Mouse (Mus musculus) embryo, embryonic 10.5 days (tissue): ENCODE data around the gene Abcd2.

Experiments used
- DNase-seq: peaks from one replicate; pipeline ENCODE4 v3.0.0-alpha.2; 2015; ENCODE audit warnings: low spot score

Abcd2 gene

GRCm38 (mm10) chr15:91191412-91192222 is at the start of gene Abcd2:
Abcd2 (minus strand) TSS chr15:91191799.
- peak; percentile 93 for DNase-seq

- DNase-seq = no peak
Measured at GRCm38 (mm10) chr15:91240683-91241335, 49.2 kb upstream of the Abcd2 start.

- no peak for DNase-seq
Measured at GRCm38 (mm10) chr15:91237294-91237693, 45.7 kb upstream of the Abcd2 start.

- DNase-seq = no peak
Measured at GRCm38 (mm10) chr15:91206518-91206917, 14.9 kb upstream of the Abcd2 start.

- DNase-seq = no peak
Measured at GRCm38 (mm10) chr15:91203521-91203920, 11.9 kb upstream of the Abcd2 start.

- no peak for DNase-seq
Measured at GRCm38 (mm10) chr15:91202486-91202885, 10.9 kb upstream of the Abcd2 start.

- no peak for DNase-seq
Measured at GRCm38 (mm10) chr15:91200833-91201232, 9.2 kb upstream of the Abcd2 start.

GRCm38 (mm10) chr15:91199256-91199905 is 7.8 kb upstream of the Abcd2 start, which contains the start of gene CN725425:
CN725425 (plus strand) TSS chr15:91199494.
- DNase-seq = no peak

GRCm38 (mm10) chr15:91192223-91192598 is 612 bp upstream of the Abcd2 start:
- DNase-seq = no peak

- peak; percentile 30 for DNase-seq
Measured at GRCm38 (mm10) chr15:91190519-91191207, 936 bp downstream of the Abcd2 start.

GRCm38 (mm10) chr15:91190026-91190425 is 1.6 kb downstream of the Abcd2 start:
- peak; percentile 63 for DNase-seq

- no peak for DNase-seq
Measured at GRCm38 (mm10) chr15:91186358-91186757, 5.2 kb downstream of the Abcd2 start.

GRCm38 (mm10) chr15:91179911-91180622 is 11.5 kb downstream of the Abcd2 start:
- DNase-seq = no peak

GRCm38 (mm10) chr15:91178656-91179314 is 12.8 kb downstream of the Abcd2 start:
- DNase-seq = no peak

GRCm38 (mm10) chr15:91172193-91172592 is 19.4 kb downstream of the Abcd2 start:
- no peak for DNase-seq

- DNase-seq = no peak
Measured at GRCm38 (mm10) chr15:91171332-91171731, 20.3 kb downstream of the Abcd2 start.

GRCm38 (mm10) chr15:91170602-91171328 is 20.8 kb downstream of the Abcd2 start:
- no peak for DNase-seq

GRCm38 (mm10) chr15:91167850-91168562 is 23.6 kb downstream of the Abcd2 start:
- no peak for DNase-seq

GRCm38 (mm10) chr15:91165021-91165420 is 26.6 kb downstream of the Abcd2 start:
- peak; percentile 66 for DNase-seq

- DNase-seq = no peak
Measured at GRCm38 (mm10) chr15:91163454-91163853, 28.1 kb downstream of the Abcd2 start.
